Mouse (Mus musculus): ENCODE data around the gene Irf1. TPM values are rescaled to one million over a fixed set of nuclear protein-coding genes. Genes with fewer than 3 reads are reported as not detected.

The Irf1 gene
- total and polyA plus RNA-seq, 3 experiments, result 17.8 to 64.9 (median 23.6) TPM

GRCm38 (mm10) chr11:53761822-53762221, 8.0 kb upstream of the Irf1 start:
- dilution Hi-C loops (cut with MboI; ENCODE audit: extremely low pct_ligation_motif_present, extremely low pct_unique_long_range_greater_than_20kb, low sequenced_read_pairs) (no loop called here), in situ Hi-C loops (cut with MboI; ENCODE audit: low pct_ligation_motif_present, low pct_unique_long_range_greater_than_20kb, low sequenced_read_pairs) (loop anchor here (5.0 kb wide), 2 partner anchors 35 to 80 kb away; no protein-coding TSS in a partner anchor)
- no peak overlapping the region for H3K4me3 ChIP-seq (replicated peaks in 1 of 3; ENCODE audit: low read depth in 2 of 3, low read length in 2 of 3, poor library complexity in 1 of 3)
- H3K9ac ChIP-seq (ENCODE audit: insufficient read depth, low read depth), result no peak overlapping the region
- no peak overlapping the region for H3K4me2 ChIP-seq (ENCODE audit: insufficient read depth, low read depth, poor library complexity, severe bottlenecking)
- no peaks in the 10 kb centered on the region for H3K36me3 ChIP-seq (replicated peaks in 1 of 2; ENCODE audit: control insufficient read depth in 1 of 2, insufficient read depth in 1 of 2, low read length in 1 of 2)
- DNase-seq (ENCODE audit: extremely low read depth), result no peak
- peaks cover 28 to 76% of the 10 kb centered on the region in 2 experiments for H3K4me1 ChIP-seq (ENCODE audit: control insufficient read depth in 1 of 2, insufficient read depth in 2 of 2)
- H3K9me3 ChIP-seq (replicated peaks; ENCODE audit: low read length), result no peaks in the 10 kb centered on the region
- TF ChIP-seq MYC (IDR thresholded peaks at IDR 0.05; ENCODE audit: low read depth, low read length) (no peak), SMC3 (IDR thresholded peaks at IDR 0.05; ENCODE audit: low read depth, low read length) (no peak), POLR2A (IDR thresholded peaks at IDR 0.05; ENCODE audit: low read depth, low read length) (no peak), KAT2A (IDR thresholded peaks at IDR 0.05; ENCODE audit: insufficient replicate concordance, low read length) (no peak), PAX5 (IDR thresholded peaks at IDR 0.05; ENCODE audit: low read length) (no peak), ETS1 (conservative IDR thresholded peaks at IDR 0.05; ENCODE audit: low read depth, low read length) (no peak), RAD21 (IDR thresholded peaks at IDR 0.05; ENCODE audit: low read depth, low read length) (no peak), JUND (conservative IDR thresholded peaks at IDR 0.05; ENCODE audit: low read depth, low read length) (no peak), ZNF384 (IDR thresholded peaks at IDR 0.05; ENCODE audit: low read depth, low read length) (no peak), ZKSCAN1 (IDR thresholded peaks at IDR 0.05; ENCODE audit: borderline replicate concordance, low read depth, low read length) (no peak), ELF1 (IDR thresholded peaks at IDR 0.05; ENCODE audit: low read depth, low read length) (no peak), USF2 (conservative IDR thresholded peaks at IDR 0.05; ENCODE audit: low read depth, low read length) (no peak), HCFC1 (IDR thresholded peaks at IDR 0.05; ENCODE audit: low read depth, low read length) (no peak), CHD2 (IDR thresholded peaks at IDR 0.05; ENCODE audit: low read length) (no peak), TCF12 (IDR thresholded peaks at IDR 0.05; ENCODE audit: low read depth, low read length) (no peak), USF1 (IDR thresholded peaks at IDR 0.05; ENCODE audit: low read depth, low read length) (no peak), ZC3H11A (IDR thresholded peaks at IDR 0.05; ENCODE audit: low read depth, low read length) (no peak), ZMIZ1 (IDR thresholded peaks at IDR 0.05; ENCODE audit: low read depth, low read length) (no peak), MXI1 (IDR thresholded peaks at IDR 0.05; ENCODE audit: low read depth, low read length) (no peak)
- H3K27me3 ChIP-seq (replicated peaks), result peaks cover 7% of the 10 kb centered on the region
- H3K27ac ChIP-seq (ENCODE audit: insufficient read depth, low read depth), result no peak overlapping the region
- H3K79me2 ChIP-seq (replicated peaks; ENCODE audit: control insufficient read depth, extremely low read depth, insufficient read depth, poor library complexity, severe bottlenecking), result no peaks in the 10 kb centered on the region

GRCm38 (mm10) chr11:53762426-53762825, 7.4 kb upstream of the Irf1 start:
- Histone ChIP-seq H3K4me2 (ENCODE audit: insufficient read depth, low read depth, poor library complexity, severe bottlenecking) (peak overlapping the region; percentile 75; the same call in 1 of the 2 replicates), H3K4me3 (replicated peaks in 1 of 3; ENCODE audit: low read depth in 2 of 3, low read length in 2 of 3, poor library complexity in 1 of 3) (peak overlapping the region in 1 of 3 experiments; percentile 58), H3K36me3 (replicated peaks in 1 of 2; ENCODE audit: control insufficient read depth in 1 of 2, insufficient read depth in 1 of 2, low read length in 1 of 2) (no peaks in the 10 kb centered on the region), H3K4me1 (ENCODE audit: control insufficient read depth in 1 of 2, insufficient read depth in 2 of 2) (peaks cover 31 to 82% of the 10 kb centered on the region in 2 experiments), H3K9me3 (replicated peaks; ENCODE audit: low read length) (no peaks in the 10 kb centered on the region), H3K9ac (ENCODE audit: insufficient read depth, low read depth) (no peak overlapping the region), H3K79me2 (replicated peaks; ENCODE audit: control insufficient read depth, extremely low read depth, insufficient read depth, poor library complexity, severe bottlenecking) (no peaks in the 10 kb centered on the region), H3K27ac (ENCODE audit: insufficient read depth, low read depth) (no peak overlapping the region), H3K27me3 (replicated peaks) (peaks cover 7% of the 10 kb centered on the region)
- no peak for TF ChIP-seq POLR2AphosphoS2 (IDR thresholded peaks at IDR 0.05; ENCODE audit: low read depth, low read length)
- no peak for TF ChIP-seq MEF2A (IDR thresholded peaks at IDR 0.05; ENCODE audit: borderline replicate concordance, low read depth, low read length)
- TF ChIP-seq ZNF384 (IDR thresholded peaks at IDR 0.05; ENCODE audit: low read depth, low read length), result no peak
- no peak for TF ChIP-seq CHD1 (IDR thresholded peaks at IDR 0.05; ENCODE audit: low read depth, low read length)
- no peak for TF ChIP-seq MYC (IDR thresholded peaks at IDR 0.05; ENCODE audit: low read depth, low read length)
- no peak for TF ChIP-seq TCF12 (IDR thresholded peaks at IDR 0.05; ENCODE audit: low read depth, low read length)
- TF ChIP-seq IRF4 (IDR thresholded peaks at IDR 0.05; ENCODE audit: low read depth, low read length), result no peak
- TF ChIP-seq JUND (conservative IDR thresholded peaks at IDR 0.05; ENCODE audit: low read depth, low read length), result no peak
- no peak for TF ChIP-seq SMC3 (IDR thresholded peaks at IDR 0.05; ENCODE audit: low read depth, low read length)
- no peak for TF ChIP-seq MXI1 (IDR thresholded peaks at IDR 0.05; ENCODE audit: low read depth, low read length)
- TF ChIP-seq JUN (IDR thresholded peaks at IDR 0.05; ENCODE audit: insufficient read depth, low read depth, low read length), result no peak
- TF ChIP-seq MAFK (IDR thresholded peaks at IDR 0.05; ENCODE audit: insufficient replicate concordance, low read length), result no peak
- TF ChIP-seq ZC3H11A (IDR thresholded peaks at IDR 0.05; ENCODE audit: low read depth, low read length), result no peak
- no peak for TF ChIP-seq UBTF (IDR thresholded peaks at IDR 0.05; ENCODE audit: low read depth, low read length)
- in situ Hi-C loops (cut with MboI; ENCODE audit: low pct_ligation_motif_present, low pct_unique_long_range_greater_than_20kb, low sequenced_read_pairs), result loop anchor here (5.0 kb wide), 2 partner anchors 35 to 80 kb away; no protein-coding TSS in a partner anchor
- dilution Hi-C loops (cut with MboI; ENCODE audit: extremely low pct_ligation_motif_present, extremely low pct_unique_long_range_greater_than_20kb, low sequenced_read_pairs), result no loop called here
- DNase-seq (ENCODE audit: extremely low read depth), result no peak
